Mouse (Mus musculus) cortical plate, adult 2 months (tissue): ENCODE measurements around the gene Hnrnpl.

ENCODE experiments used
- CTCF ChIP-seq: fragments of 200-500 bp; IDR thresholded peaks from 2 replicates; pipeline ENCODE4 v1.5.1; 2011; ENCODE audit warnings: mild to moderate bottlenecking, control low read depth, low read length; ENCODE audit not compliant: insufficient read depth; ENCODE audit errors: extremely low read depth
- POLR2A ChIP-seq: fragments of 200-500 bp; IDR thresholded peaks from 2 replicates; pipeline ENCODE4 v1.6.1; 2011; ENCODE audit warnings: mild to moderate bottlenecking, low read length, control low read depth; ENCODE audit not compliant: insufficient read depth; ENCODE audit errors: extremely low read depth

DNA sequence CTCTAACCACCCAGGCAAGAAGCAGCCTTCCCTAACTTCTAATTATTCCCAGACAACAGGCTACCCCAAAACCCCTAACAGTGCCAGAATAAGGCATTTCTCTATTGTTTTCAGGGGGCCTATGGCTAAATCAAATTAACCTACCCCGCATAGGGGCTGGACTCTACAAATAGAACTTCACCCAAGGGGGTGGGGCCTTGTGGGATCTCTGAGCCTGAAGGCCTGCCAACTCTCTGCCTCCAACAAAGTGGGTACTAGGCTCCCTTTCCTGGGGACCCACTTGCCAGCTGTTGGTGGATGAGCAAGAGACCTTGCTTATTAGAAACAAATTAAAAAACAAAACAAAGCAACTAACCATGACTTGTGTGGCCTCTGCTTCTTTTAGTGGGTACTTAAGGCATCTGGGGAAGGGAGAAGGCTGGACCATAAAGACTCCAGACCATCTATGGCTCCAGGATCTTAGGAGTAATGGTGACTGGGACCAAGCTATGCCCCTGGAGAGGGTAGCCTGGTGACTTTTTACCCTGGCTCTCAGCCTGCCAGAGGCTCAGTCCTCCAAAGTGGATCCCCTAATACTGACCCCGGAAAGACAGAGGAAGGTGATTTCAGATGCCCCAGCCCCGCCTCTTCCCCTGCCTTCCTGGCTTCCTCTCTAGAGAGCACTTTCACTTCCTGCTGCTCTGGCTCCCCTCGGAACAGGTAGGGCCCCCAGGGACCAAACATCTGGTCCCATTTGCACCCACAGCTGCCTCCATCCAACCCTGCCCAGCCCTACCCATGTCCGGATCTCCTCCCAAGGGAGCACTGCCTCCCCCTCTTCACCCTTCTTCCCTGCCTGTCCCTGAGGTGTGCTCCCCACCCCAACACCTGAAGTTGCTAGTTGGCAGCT is 19.8 kb upstream of the Hnrnpl start, which contains the start of gene Rinl:
- TF ChIP-seq CTCF (no peak), POLR2A (no peak)
